Mouse (Mus musculus): ENCODE measurements around the gene Arhgef7. TPM values are rescaled to one million over a fixed set of nuclear protein-coding genes. Genes with fewer than 3 reads are reported as not detected.
"Not testable (repeated sequence)": the region's sequence is repeated elsewhere in the genome, so short reads cannot be mapped to it uniquely, and the experiment has no call there.

Gene Arhgef7
- total RNA-seq, 2 experiments from 2014 or later: 153 to 157 TPM

DNA sequence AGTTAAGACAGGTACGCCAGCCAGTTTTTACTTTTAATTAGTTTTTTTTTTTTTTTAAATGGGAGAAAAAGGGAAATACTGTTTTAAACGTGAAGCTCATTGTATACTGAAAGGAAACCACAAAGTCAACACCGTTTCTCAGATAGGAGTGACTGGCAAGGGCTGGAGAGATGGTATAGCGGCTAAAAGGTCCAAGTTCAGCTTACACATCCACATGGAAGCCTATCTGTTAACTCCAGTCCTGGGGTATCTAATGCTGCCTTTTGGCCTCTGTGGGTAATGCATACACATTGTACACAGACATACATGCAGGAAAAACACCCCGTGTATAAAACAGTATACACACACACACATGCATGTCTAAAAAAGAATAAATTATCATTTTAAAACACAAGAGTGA, 104.4 kb downstream of the Arhgef7 start:
- no peak for DNase-seq (ENCODE audit: low spot score in 2 of 2)

DNA sequence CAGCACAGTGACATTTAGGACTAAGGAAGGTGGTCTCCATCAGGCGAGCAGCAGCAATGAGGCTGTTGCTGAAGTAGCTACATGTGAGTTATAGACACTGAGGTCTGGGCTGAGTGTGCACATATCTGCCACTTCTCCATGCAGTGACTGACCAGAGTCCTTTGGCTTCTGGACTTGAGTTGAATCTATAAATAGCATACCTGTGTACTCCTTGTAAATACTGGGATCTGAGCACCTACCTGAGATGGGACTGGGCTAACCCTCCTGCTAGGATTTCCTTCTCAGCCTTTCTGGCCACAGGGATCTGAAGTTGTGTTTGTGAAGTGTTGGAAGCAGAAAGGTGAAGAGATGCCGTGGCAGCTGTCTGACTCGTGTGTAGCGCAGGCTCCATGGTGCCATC, 105.6 kb downstream of the Arhgef7 start:
- DNase-seq (ENCODE audit: low spot score in 2 of 2): no peak

DNA sequence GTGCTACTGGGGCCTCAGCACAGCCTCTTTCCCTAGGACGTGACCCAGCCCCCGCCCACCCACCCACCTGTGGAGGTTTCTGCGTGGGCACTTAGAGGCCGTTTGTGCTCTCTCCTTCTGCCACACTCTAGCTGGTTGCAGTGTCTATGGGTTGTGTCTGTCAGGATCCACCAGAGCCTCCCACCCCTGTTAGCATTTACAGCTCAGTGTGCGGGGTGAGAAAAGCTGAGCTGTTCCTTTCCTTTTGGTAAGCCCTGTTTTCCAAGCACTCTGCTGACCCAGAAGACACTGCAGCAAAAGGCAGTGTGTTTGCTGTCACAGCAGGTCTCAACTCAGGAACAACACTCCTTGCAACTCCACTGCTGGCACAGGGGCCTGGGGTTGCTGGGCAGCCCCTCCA, 106.7 kb downstream of the Arhgef7 start:
- DNase-seq (ENCODE audit: low spot score in 2 of 2): no peak

DNA sequence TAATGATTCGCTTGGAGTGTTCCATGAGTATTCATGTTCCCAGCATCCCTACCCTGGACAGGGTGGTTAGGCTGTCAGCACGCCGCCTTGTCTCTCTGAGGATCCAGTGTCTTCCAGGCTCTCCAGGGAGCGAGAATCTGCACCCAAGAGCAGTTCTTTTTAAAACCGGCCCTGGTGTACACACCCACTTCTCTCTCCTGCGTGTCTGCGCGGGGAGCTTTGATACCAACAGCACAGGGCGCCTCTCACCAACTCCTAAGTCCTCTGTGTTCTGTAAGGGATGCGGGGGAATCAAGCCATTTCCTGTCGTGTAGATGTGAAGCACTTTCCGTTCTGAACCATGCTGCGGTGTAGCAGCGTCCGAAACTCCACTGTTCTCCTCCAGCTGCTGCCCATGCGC, 107.2 kb downstream of the Arhgef7 start:
- no peak for DNase-seq (ENCODE audit: low spot score in 2 of 2)

DNA sequence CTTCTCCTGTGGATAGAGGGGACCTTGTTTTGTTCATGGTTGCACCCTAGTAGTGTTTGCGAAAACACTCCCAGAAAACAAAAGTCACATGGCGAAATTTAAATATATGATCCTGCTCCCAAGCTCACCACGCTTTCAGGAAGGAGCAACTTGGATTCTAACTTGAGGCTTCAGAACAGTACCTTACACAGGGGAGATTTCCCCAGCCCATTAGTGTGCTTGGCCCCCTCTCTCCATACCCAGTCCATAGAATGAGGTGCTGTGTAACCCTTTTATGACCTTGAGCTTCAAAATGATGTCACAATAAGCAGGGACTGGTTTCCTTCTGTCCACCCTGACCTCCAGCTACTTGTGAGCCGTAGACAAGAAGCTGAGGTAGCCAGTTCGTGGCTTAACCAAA, 112.7 kb downstream of the Arhgef7 start, which contains the start of gene Tex29:
Gene Tex29, plus strand, starts transcription at position 301 of the 400 bp plus-strand sequence.
- DNase-seq (ENCODE audit: low spot score in 2 of 2): no peak

DNA sequence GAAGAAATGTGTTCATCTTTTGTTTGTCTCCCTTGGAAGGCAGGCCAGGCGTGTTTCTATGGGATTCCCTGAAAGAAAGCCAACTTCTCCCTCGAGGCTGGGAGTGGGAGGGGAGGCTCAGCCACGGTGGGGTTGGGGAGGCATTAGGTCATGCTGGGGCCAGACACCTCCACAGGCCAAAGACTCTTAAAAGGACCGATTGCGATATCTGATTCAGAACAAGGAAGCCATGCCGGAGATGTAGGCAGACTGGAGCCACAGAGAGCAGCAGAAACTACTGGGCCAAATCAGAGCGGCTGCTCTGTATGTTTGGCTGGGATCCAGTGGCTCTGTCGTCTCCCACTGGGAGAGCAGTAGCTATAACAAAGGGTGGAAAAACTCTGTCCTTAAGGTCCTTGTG, 114.0 kb downstream of the Arhgef7 start:
- DNase-seq (ENCODE audit: low spot score in 2 of 2): no peak

DNA sequence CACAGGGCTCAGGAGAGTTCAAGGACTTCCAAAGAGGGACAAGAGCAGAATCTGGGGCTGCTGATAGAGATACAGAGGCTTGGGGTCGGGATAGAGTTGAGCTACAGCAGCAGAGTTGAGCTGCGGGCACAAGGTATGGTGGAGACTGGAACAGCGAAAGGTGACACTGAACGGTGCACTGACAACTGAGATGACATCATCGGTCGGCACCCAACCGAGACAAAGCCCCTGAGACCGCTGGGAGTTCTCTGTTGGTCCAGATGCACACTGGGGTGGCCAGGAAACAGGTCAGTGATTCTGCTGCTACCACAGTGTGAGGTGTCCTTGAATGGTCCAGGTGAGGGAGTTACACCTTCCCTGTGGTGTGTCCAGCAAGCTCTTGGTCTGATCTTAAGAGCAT, 115.2 kb downstream of the Arhgef7 start:
- DNase-seq (ENCODE audit: low spot score in 2 of 2): no peak

DNA sequence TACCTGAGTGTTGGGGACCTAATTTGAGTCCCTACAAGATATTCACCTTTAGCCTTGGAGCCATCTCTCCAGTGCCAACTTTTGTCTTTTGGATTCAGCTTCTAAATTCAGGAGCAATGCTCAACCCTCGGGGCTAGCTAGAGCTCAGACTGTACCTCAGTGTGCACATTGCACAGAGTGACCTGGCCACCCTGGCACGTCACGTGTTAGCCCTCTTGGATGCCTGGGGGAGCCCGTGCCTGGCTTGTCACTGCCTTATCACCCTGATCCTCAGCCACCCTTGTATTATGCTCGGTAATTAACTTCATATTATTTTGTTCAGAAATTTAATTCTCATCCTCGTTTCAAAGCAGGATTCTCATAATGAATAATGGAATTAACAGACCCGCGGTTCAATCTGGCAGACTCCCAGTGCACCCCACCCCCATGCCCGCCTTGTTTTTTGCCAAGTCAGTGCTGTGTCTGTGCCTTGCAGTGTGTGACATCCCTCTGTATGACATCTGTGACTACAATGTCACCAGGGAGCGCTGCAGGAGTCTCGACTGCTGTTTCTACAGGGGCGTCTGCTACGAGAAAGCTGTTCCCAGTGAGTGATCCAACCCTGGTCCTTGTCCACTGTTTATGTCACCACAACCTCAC, 116.3 kb downstream of the Arhgef7 start:
- peak; percentile 55 to 73 for DNase-seq (ENCODE audit: low spot score in 2 of 2)

DNA sequence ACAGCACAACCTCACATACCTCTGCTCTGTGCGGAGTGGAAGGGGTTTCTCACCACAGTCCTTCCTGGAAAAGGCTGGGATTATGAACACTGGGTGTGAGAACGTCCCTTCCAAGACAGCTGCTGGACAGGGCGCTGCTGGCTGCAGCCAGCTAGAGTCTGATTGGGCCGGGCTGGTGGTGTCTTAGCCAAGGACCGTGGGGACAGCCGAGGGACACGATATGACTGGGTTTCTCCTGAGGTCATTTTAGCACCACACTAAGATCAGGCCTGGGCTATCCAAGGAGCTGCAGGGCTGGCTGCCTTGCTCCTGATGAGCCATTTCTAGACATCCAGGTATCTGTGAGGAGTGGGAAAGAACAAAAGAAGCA, 116.8 kb downstream of the Arhgef7 start:
- no peak for DNase-seq (ENCODE audit: low spot score in 2 of 2)

DNA sequence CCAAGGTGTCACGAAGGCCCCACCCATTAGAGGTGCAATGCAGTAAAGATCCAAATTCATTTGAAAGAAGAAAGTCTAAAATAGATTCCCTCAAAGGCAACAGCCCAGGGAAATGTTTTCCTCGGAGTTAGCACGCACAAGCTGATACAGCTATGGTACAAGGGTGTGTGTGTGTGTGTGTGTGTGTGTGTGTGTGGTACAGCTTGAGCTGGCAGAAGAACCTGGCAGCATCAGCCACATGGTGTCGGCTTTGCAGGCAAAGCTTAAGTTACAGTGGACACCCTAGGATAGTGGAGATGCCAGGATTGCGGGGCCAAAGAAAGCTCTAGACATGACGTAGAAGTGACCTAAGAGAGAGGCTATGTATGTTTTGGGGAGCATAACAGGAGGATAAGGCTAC, 119.3 kb downstream of the Arhgef7 start:
- no peak for DNase-seq (ENCODE audit: low spot score in 2 of 2)

DNA sequence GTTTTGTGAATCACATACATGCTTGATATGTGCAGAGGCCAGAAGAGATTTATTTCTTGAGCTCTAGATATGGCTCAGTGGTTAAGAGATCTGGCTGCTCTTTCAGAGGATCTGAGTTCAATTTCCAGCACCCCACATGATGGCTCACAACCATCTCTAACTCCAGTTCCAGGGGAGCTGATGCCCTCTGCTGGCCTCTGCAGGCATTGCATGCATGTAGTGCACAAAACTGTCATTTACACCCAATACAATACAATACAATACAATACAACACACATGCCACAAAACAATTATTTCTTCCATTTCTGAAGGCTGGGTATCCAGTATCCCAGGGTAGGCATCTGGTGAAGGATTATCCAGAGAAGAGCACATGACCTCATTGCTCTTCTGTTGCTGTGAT, 140.3 kb downstream of the Arhgef7 start:
- DNase-seq (ENCODE audit: low spot score in 2 of 2): no peak

DNA sequence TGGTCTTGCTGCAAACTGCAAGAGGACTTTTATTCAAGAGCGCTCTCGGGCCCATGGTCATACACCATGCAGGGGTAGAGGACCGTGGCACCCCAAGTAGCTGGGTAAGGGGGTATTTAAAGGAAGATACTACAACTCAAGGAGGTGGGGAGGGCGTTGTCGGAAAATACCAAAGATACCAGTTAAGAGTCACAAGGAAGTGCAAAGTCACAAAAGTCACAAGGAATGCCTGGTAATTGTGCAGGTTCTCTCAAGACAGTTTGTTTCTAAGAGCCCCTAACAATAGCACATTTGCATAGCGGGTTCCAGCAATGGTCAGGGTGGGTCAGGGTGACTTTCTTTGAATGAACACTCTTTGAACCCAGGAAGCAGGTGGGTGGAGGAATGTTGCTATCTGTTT, 146.7 kb downstream of the Arhgef7 start:
- not testable (repeated sequence) for DNase-seq (ENCODE audit: low spot score in 2 of 2)

DNA sequence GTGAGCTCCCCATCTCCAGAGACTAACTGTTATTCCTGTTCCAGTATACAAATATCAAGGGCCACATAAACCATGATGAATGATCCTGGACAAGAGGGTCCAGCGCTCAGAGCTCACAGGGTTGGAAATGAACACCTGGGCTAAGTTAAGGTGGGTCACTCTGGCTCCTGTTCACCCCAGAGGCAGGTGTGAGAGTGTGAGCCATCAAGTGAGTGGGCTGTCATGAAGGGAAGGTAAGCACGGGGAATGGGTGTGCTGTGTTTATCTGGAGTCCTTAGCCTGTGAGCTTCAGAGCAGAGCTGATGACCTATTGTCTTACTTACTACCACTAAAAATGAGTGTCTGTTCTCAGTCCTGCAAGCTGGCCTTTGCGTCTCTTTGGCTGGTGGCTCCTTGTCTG, 157.1 kb downstream of the Arhgef7 start:
- no peak for DNase-seq (ENCODE audit: low spot score in 2 of 2)

Other genes starting within 250 kb of the Arhgef7 start
- gene Rab20, start 249.0 kb upstream of the Arhgef7 start, total RNA-seq (2021): under 1 TPM; 0.74 to 0.94 TPM
- 10 to 100 TPM; 55.5 to 58.7 TPM for gene Naxd, start 230.2 kb upstream of the Arhgef7 start, total RNA-seq (2021)
- gene Cars2, start 176.9 kb upstream of the Arhgef7 start, total RNA-seq (2021): 10 to 100 TPM; 20.5 to 22.4 TPM
- gene Ing1, start 172.2 kb upstream of the Arhgef7 start, total RNA-seq (2021): 10 to 100 TPM; 28.6 to 36.7 TPM
- 10 to 100 TPM; 63.1 to 65.3 TPM for gene Ankrd10, start 92.0 kb upstream of the Arhgef7 start, total RNA-seq (2021)
- gene 1700016D06Rik, start 26.7 kb upstream of the Arhgef7 start, total RNA-seq (2021): not detected
- under 1 TPM in 1 of 2 experiments, not detected in 1; 0.86 TPM for gene Tex29, start 112.8 kb downstream of the Arhgef7 start, total RNA-seq (2021)